Mouse (Mus musculus): ENCODE data around the gene Cby3. TPM values are rescaled to one million over a fixed set of nuclear protein-coding genes. Genes with fewer than 3 reads are reported as not detected.

Gene Cby3
- polyA plus RNA-seq, 1 experiment, result not detected

DNA sequence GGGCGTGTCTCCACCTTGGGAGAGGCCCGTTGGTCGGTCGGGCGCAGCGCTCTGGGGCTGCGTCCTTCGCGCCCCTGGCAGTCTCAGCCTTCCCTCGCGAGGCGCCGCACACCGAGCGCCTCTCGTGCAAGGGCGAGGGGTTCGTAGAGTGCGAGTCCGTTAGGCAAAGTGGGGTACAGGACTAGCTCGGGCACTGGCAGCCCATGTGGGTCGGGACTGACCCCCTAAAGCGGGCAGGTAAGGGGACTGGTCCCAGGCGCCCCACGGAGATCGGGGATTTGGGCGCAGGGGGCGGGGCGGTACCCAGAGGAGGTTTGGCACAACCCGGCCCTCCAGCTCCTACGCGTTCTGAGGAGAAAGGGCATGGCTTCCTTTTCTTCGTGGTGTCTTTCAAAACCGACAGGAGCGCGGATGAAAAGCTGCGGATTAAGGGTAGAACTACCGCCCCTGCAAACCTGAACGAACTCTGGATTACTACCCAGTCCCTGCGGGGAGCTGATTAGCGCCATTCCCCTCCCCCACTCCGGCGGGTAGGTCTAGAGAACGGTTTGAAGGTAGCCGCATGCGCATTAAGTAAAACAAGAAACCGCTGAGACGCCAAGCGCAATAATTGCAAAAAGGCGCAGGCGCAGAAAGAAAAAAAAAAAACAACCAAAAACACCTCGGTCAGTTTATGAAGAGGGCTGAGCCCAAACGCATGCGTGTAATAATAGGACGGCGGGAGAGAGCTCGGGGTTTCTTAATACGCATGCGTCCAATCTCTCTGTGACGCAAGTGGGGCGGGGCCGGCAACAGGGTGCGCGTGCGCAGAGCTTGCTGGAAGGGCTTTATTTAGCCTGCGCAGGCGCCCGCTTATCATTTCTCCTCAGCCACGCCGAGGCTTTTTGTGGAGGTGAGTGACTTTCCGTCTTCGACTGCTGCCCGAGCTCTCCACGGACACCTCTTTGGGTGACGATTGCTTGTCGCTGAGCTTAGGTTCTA is 22.9 kb downstream of the Cby3 start, which contains the start of gene Hnrnph1:
TSS of gene Hnrnph1 (plus strand) at position 80 of the 981 bp plus-strand sequence.
- TF ChIP-seq GATA1 (IDR thresholded peaks at IDR 0.05; ENCODE audit: low read length), result no peak

- no peak for TF ChIP-seq GATA1 (IDR thresholded peaks at IDR 0.05; ENCODE audit: low read length)
Observed at GRCm38 (mm10) chr11:50377892-50378684, 23.8 kb downstream of the Cby3 start.

DNA sequence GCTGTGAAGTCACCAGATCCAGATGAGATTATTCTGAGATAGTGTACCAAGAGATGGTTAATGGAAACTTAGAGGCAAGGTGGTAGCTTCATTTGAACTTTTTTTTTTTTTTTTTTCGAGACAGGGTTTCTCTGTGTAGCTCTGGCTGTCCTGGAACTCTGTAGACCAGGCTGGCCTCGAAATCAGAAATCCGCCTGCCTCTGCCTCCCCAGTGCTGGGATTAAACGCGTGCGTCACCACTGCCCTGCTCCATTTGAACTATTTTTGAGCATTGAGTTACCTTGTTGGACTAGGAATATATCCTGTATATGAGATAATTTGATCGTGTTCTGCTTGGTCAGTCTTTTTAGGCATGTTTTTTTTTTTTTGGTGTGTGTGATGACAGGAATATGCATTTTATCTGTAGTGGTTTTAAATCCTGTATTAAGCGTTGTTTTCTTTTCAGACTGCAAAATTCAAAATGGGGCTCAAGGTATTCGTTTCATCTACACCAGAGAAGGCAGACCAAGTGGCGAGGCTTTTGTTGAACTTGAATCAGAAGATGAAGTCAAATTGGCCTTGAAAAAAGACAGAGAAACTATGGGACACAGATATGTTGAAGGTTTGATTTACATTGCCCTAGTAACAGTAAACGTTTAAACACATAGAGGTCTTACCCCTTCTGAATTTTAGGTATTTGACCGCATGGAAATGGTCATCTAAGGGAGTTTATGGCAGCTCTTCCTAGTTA is 24.9 kb downstream of the Cby3 start:
- no peak for TF ChIP-seq GATA1 (IDR thresholded peaks at IDR 0.05; ENCODE audit: low read length)

GRCm38 (mm10) chr11:50381311-50381710 is 27.0 kb downstream of the Cby3 start:
- TF ChIP-seq GATA1 (IDR thresholded peaks at IDR 0.05; ENCODE audit: low read length), result no peak

DNA sequence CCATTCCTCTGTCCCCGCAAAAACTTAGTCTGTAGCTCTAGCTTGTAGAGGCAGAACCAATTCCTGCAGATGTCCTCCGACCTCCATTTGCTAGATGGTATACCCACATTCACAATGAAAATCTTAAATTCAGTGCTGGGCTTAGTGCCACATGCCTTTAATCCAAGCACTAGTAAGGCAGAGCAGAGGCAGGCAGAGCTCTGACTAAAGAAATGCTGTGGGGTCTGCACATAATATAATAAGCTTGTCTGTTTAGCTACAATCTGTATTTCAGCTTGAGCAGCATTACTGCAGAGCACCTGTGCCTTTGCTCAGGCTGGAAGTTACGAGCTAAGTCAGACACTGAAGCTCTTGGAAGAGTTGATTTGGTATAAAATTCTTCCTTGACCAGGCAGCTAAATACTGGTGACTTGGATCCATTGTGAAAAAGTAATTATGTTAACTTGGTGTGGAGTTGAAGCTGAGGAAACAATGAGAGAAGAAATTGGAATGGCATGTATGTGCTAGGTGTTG is 33.0 kb downstream of the Cby3 start:
- no peak for TF ChIP-seq GATA1 (IDR thresholded peaks at IDR 0.05; ENCODE audit: low read length)

DNA sequence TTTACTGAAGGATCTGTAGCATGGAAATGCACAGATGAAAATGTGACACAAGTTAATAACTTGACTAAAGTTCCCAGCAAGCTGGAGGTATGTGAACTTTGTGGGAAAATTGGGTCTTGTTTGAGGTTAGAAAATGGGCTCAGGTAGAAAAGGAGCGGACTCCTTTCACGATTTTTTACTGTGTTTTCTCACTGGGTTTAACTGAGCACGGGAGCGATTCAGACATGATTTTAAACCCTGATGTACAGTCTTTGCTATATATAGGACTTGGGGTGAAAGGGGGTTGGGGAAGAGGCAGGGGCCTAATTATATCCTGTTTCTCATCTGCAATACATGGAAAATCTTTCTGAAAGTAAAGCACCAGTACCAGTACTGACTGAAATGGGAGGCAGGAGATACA is 33.4 kb downstream of the Cby3 start:
- TF ChIP-seq GATA1 (IDR thresholded peaks at IDR 0.05; ENCODE audit: low read length), result no peak

DNA sequence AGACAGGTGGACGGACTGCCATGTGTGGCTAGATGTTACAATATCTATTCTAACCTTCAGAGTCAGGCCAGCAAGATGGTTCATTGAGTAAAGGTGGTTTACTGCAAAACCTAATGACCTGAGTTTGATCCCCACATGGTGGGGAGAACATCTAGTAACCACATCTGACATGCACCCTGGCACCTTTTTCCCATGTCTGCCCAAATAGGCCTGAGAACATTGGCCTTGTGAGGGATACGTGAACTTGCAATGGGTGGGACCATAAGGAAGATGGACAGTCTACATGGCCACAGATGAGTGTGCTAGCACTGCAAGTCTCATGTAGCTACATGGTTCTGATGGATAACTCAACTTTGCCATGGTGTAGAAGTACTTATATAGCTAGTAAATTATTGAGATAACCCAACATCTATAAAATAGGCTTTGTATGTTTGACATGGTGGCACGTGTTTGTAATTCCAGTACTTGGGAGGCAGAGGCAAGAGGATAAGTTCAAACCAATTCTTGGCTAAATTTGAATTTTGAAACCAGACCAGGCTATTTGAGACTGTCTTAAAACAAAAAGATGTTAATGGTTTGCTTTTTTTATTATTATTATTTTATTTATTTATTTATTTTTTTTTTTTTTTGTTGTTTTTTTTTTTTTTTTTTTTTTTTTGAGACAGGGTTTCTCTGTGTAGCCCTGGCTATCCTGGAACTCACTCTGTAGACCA is 34.1 kb downstream of the Cby3 start:
- no peak for TF ChIP-seq GATA1 (IDR thresholded peaks at IDR 0.05; ENCODE audit: low read length)

DNA sequence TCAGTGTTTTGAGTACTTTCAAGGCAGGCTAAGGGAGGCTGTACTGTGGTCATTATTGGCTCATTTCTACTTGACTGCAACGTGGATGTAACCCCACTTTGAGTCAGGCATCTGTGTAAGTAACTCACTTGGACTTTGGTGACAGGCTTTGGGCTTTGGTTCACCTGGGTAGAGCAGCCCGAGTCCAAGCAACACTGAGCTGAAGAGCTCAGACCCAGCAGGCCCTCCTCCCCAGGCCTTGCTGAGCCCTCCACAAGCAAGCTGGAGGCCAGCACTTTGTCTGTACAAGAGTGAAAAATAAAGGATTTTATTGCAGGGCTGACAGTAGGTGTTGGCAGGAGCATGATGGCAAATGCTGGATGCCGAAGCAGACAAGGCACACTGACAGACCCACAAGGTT is 34.7 kb downstream of the Cby3 start:
- TF ChIP-seq GATA1 (IDR thresholded peaks at IDR 0.05; ENCODE audit: low read length), result no peak

DNA sequence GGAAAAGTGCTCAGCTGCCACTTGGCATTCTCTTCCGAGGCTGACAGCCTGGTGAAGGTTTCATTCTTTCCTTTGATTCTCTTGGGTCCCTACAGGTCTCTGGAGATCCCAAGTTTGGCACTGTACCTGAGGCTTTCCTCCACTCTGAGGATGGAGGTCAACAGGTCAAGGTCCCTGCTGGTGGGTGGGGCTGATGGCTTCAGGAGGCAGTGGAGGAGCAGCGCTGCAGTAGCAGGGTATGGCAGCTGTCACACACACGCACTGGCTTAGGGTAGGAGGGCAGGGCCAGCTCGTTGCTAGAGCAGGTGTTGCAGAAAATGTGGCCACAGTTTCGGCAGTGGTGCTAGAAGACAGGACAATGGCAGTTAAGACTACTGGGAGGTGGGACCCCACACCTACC is 35.4 kb downstream of the Cby3 start:
- TF ChIP-seq GATA1 (IDR thresholded peaks at IDR 0.05; ENCODE audit: low read length), result no peak

DNA sequence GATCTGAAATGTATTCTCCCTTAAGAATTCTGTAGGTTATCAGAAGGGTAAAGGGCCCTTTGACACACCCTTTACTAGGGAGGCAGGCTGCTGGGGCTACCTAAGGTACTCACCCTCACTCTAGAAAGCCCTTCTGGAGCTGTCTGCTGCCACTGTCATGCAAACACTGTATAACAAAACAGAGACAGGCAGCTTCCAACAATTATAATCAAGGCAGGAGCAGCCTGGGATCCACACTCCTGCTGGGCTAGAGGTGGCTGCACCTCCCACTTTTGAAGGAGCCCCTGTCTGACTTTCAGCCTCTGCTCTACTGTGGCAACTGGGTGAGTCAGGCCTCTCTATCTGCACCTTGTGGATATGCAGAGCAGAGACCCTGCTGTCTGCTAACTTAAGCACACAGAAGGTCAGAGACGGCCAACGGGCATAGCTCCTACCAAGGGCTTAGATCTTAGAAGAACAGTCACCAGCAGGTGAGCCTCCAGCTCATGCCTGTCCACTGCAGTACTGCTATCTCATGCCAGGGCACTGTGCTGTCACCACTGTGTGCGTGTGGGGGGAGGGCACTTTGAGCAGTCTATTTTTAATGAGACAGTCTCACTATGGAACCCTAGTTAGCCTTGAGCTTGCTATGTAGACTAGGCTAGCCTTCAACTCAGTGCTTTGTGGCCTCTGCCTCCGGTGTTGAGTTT is 37.2 kb downstream of the Cby3 start:
- no peak for TF ChIP-seq GATA1 (IDR thresholded peaks at IDR 0.05; ENCODE audit: low read length)

DNA sequence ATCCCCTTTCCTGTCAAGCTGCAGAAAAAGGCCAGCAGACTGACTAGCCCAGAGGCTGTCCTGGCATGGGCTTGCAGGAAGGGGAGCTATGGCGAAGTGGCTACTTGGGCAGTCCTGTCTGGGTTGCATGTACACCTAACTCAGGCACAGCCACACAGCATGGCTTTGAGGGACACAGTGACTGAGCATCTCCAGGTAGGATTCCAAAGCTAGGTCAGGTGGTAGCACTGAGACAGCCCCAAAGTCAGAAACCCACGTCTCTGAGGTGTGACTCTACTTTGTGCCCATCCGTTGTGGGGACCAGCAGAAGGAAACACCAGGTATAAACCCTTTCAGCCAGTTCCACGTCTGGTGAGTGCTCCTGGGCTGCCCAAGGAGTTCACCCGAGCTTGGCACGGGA is 39.0 kb downstream of the Cby3 start:
- TF ChIP-seq GATA1 (IDR thresholded peaks at IDR 0.05; ENCODE audit: low read length), result no peak

DNA sequence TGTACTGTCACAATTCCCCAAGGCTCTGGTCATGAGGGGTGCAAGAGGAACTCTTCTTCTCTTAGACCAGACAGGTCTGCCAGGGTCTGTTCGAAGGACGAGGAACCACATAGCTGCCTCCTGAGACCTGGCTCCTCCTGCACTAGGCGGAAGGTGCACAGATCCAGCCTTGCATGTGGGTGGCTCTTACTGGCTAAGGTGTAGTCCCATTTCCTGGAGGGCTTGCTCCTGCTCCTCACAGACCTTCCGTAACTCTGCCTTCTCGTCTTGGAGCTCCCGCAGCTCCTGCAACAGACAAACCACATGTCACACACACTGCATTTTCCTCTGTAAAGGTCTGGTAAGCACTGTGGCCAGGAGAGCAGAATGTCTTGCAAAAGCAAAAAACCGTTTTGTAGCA is 40.5 kb downstream of the Cby3 start:
- TF ChIP-seq GATA1 (IDR thresholded peaks at IDR 0.05; ENCODE audit: low read length), result no peak

- no peak for TF ChIP-seq GATA1 (IDR thresholded peaks at IDR 0.05; ENCODE audit: low read length)
Observed at GRCm38 (mm10) chr11:50396766-50397307, 42.6 kb downstream of the Cby3 start.

GRCm38 (mm10) chr11:50397316-50397715 is 43.1 kb downstream of the Cby3 start:
- no peak for TF ChIP-seq GATA1 (IDR thresholded peaks at IDR 0.05; ENCODE audit: low read length)

Measured in G1E-ER4 (cell line).